Mouse (Mus musculus): Measurements from ENCODE around the gene Tm7sf2. TPM values are rescaled to one million over a fixed set of nuclear protein-coding genes. Genes with fewer than 3 reads are reported as not detected.

The Tm7sf2 gene
- polyA plus RNA-seq, 1 experiment from 2014 or later = 7.6 TPM

Small RNAs within 50 kb of the gene (microRNA-seq; reads per million reads assigned to microRNA genes)
- gene Mir6988 = 1.1 reads per million

Other genes starting within 250 kb of the Tm7sf2 start
- gene Frmd8, start 193.1 kb downstream of the Tm7sf2 start, polyA plus RNA-seq (2014; fragmentation: Nextera tagmentation; extraction: Ambion mirVana) = 18.5 and 19.2 TPM in 2 replicates
- gene Slc25a45, start 190.6 kb downstream of the Tm7sf2 start, polyA plus RNA-seq (2014; fragmentation: Nextera tagmentation; extraction: Ambion mirVana) = 1.7 and 2.8 TPM in 2 replicates
- 1.1 and 1.8 TPM in 2 replicates for gene Tigd3, start 174.2 kb downstream of the Tm7sf2 start, polyA plus RNA-seq (2014; fragmentation: Nextera tagmentation; extraction: Ambion mirVana)
- gene Dpf2, start 155.4 kb downstream of the Tm7sf2 start, polyA plus RNA-seq (2014; fragmentation: Nextera tagmentation; extraction: Ambion mirVana) = 85.8 and 86.9 TPM in 2 replicates
- gene Cdc42ep2, start 143.6 kb downstream of the Tm7sf2 start, polyA plus RNA-seq (2014; fragmentation: Nextera tagmentation; extraction: Ambion mirVana) = 9.1 and 9.7 TPM in 2 replicates
- gene Pola2, start 104.2 kb downstream of the Tm7sf2 start, polyA plus RNA-seq (2014; fragmentation: Nextera tagmentation; extraction: Ambion mirVana) = 42.7 and 45.1 TPM in 2 replicates
- not detected in 2 replicates for gene Slc22a20, start 82.2 kb downstream of the Tm7sf2 start, polyA plus RNA-seq (2014; fragmentation: Nextera tagmentation; extraction: Ambion mirVana)
- 6.5 and 7.3 TPM in 2 replicates for gene Capn1, start 52.5 kb downstream of the Tm7sf2 start, polyA plus RNA-seq (2014; fragmentation: Nextera tagmentation; extraction: Ambion mirVana)
- gene Syvn1, start 21.8 kb downstream of the Tm7sf2 start, polyA plus RNA-seq (2014; fragmentation: Nextera tagmentation; extraction: Ambion mirVana) = 14.8 and 16.0 TPM in 2 replicates
- 64.5 and 69.4 TPM in 2 replicates for gene Mrpl49, start 10.6 kb downstream of the Tm7sf2 start, polyA plus RNA-seq (2014; fragmentation: Nextera tagmentation; extraction: Ambion mirVana)
- gene Fau, start 10.5 kb downstream of the Tm7sf2 start, polyA plus RNA-seq (2014; fragmentation: Nextera tagmentation; extraction: Ambion mirVana) = 562 and 618 TPM in 2 replicates
- 25.5 and 25.6 TPM in 2 replicates for gene Znhit2, start 7.2 kb downstream of the Tm7sf2 start, polyA plus RNA-seq (2014; fragmentation: Nextera tagmentation; extraction: Ambion mirVana)
- 36.9 and 44.8 TPM in 2 replicates for gene Vps51, start 8.9 kb upstream of the Tm7sf2 start, polyA plus RNA-seq (2014; fragmentation: Nextera tagmentation; extraction: Ambion mirVana)
- not detected in 2 replicates for gene Tmem262, start 11.7 kb upstream of the Tm7sf2 start, polyA plus RNA-seq (2014; fragmentation: Nextera tagmentation; extraction: Ambion mirVana)
- gene Gm28374, start 13.9 kb upstream of the Tm7sf2 start, polyA plus RNA-seq (2014; fragmentation: Nextera tagmentation; extraction: Ambion mirVana) = 0.47 and 0.49 TPM in 2 replicates
- gene Zfpl1, start 16.6 kb upstream of the Tm7sf2 start, polyA plus RNA-seq (2014; fragmentation: Nextera tagmentation; extraction: Ambion mirVana) = 46.6 and 52.9 TPM in 2 replicates
- gene Cdca5, start 16.6 kb upstream of the Tm7sf2 start, polyA plus RNA-seq (2014; fragmentation: Nextera tagmentation; extraction: Ambion mirVana) = 24.0 and 24.5 TPM in 2 replicates
- 0.38 TPM in 1 of 2 replicates, not detected in the other for gene AC131692.1, start 26.0 kb upstream of the Tm7sf2 start, polyA plus RNA-seq (2014; fragmentation: Nextera tagmentation; extraction: Ambion mirVana)
- 0.12 and 0.20 TPM in 2 replicates for gene Naaladl1, start 37.4 kb upstream of the Tm7sf2 start, polyA plus RNA-seq (2014; fragmentation: Nextera tagmentation; extraction: Ambion mirVana)
- gene Sac3d1, start 50.3 kb upstream of the Tm7sf2 start, polyA plus RNA-seq (2014; fragmentation: Nextera tagmentation; extraction: Ambion mirVana) = 36.0 and 36.3 TPM in 2 replicates
- gene Snx15, start 59.9 kb upstream of the Tm7sf2 start, polyA plus RNA-seq (2014; fragmentation: Nextera tagmentation; extraction: Ambion mirVana) = 21.5 and 23.9 TPM in 2 replicates
- 0.30 TPM in 1 of 2 replicates, not detected in the other for gene Batf2, start 72.6 kb upstream of the Tm7sf2 start, polyA plus RNA-seq (2014; fragmentation: Nextera tagmentation; extraction: Ambion mirVana)
- gene Arl2, start 73.2 kb upstream of the Tm7sf2 start, polyA plus RNA-seq (2014; fragmentation: Nextera tagmentation; extraction: Ambion mirVana) = 61.3 and 70.7 TPM in 2 replicates
- gene Majin, start 116.0 kb upstream of the Tm7sf2 start, polyA plus RNA-seq (2014; fragmentation: Nextera tagmentation; extraction: Ambion mirVana) = not detected in 2 replicates
- 0.36 TPM in 1 of 2 replicates, not detected in the other for gene Gpha2, start 158.0 kb upstream of the Tm7sf2 start, polyA plus RNA-seq (2014; fragmentation: Nextera tagmentation; extraction: Ambion mirVana)
- gene Ppp2r5b, start 167.5 kb upstream of the Tm7sf2 start, polyA plus RNA-seq (2014; fragmentation: Nextera tagmentation; extraction: Ambion mirVana) = 20.7 and 26.0 TPM in 2 replicates
- gene Atg2a, start 173.3 kb upstream of the Tm7sf2 start, polyA plus RNA-seq (2014; fragmentation: Nextera tagmentation; extraction: Ambion mirVana) = 7.1 and 7.8 TPM in 2 replicates
- gene Ehd1, start 208.4 kb upstream of the Tm7sf2 start, polyA plus RNA-seq (2014; fragmentation: Nextera tagmentation; extraction: Ambion mirVana) = 51.7 and 60.0 TPM in 2 replicates
- gene Cdc42bpg, start 238.1 kb upstream of the Tm7sf2 start, polyA plus RNA-seq (2014; fragmentation: Nextera tagmentation; extraction: Ambion mirVana) = 0.43 and 0.78 TPM in 2 replicates